Mouse (Mus musculus) liver, adult 2 months (tissue): ENCODE data around the gene Tlx2.

Experiments
- CTCF ChIP-seq: fragments of 200-500 bp; IDR thresholded peaks from 2 replicates; pipeline ENCODE4 v1.5.1; 2011; ENCODE audit warnings: low read depth, low read length, control low read depth
- POLR2A ChIP-seq: fragments of 200-500 bp; IDR thresholded peaks from 2 replicates; pipeline ENCODE4 v1.6.1; 2011; ENCODE audit warnings: low read length, control low read depth; ENCODE audit not compliant: insufficient read depth; ENCODE audit errors: extremely low read depth

- TF ChIP-seq POLR2A (no peak), CTCF (no peak)
Observed at GRCm38 (mm10) chr6:83117165-83117438, 47.0 kb upstream of the Tlx2 start.
